Mouse (Mus musculus) liver, postnatal 0 days (tissue): ENCODE measurements around the gene Hfe2. TPM values are rescaled to one million over a fixed set of nuclear protein-coding genes. Genes with fewer than 3 reads are reported as not detected.
A peak's percentile ranks its signal among the peaks of the same experiment; 100 is the strongest.

Experiments
- ATAC-seq: fragments of 200-750 bp; cut with Nextera tagmentation; 2 replicates; pipeline ENCODE4 v1.8.0; 2017; ENCODE audit warnings: mild to moderate bottlenecking, moderate library complexity
- DNase-seq: peaks from one replicate; pipeline ENCODE4 v3.0.0-alpha.2; 2016
- H3K27ac ChIP-seq: fragments of 300-500 bp; sonication (generic); 2 replicates; pipeline ENCODE4 v1.5.1; 2014; ENCODE audit warnings: antibody characterized with exemption, moderate library complexity, mild to moderate bottlenecking, low read depth
- H3K27me3 ChIP-seq: fragments of 300-500 bp; sonication (generic); 2 replicates; pipeline ENCODE4 v1.6.1; 2014; ENCODE audit warnings: low read length, control low read depth, mixed read lengths; ENCODE audit not compliant: insufficient read depth
- H3K36me3 ChIP-seq: fragments of 300-500 bp; sonication (generic); replicated peaks from 2 replicates; pipeline ENCODE4 v1.6.1; 2014; ENCODE audit warnings: mild to moderate bottlenecking, control low read depth, low read length, moderate library complexity, mixed read lengths; ENCODE audit not compliant: insufficient read depth
- H3K4me1 ChIP-seq: fragments of 300-500 bp; sonication (generic); 2 replicates; pipeline ENCODE4 v1.6.1; 2014; ENCODE audit warnings: antibody characterized with exemption, mild to moderate bottlenecking, control low read depth; ENCODE audit not compliant: insufficient read depth
- H3K4me2 ChIP-seq: fragments of 300-500 bp; sonication (generic); 2 replicates; pipeline ENCODE4 v1.6.1; 2014; ENCODE audit warnings: low read depth, mild to moderate bottlenecking, low read length, moderate library complexity, mixed read lengths
- H3K4me3 ChIP-seq: fragments of 300-500 bp; sonication (generic); 2 replicates; pipeline ENCODE4 v1.5.1; 2014; ENCODE audit warnings: low read depth, low read length
- H3K9ac ChIP-seq: fragments of 300-500 bp; sonication (generic); replicated peaks from 2 replicates; pipeline ENCODE4 v1.6.1; 2014; ENCODE audit warnings: mild to moderate bottlenecking, moderate library complexity
- H3K9me3 ChIP-seq: fragments of 300-500 bp; sonication (generic); 2 replicates; pipeline ENCODE4 v1.6.1; 2016; ENCODE audit warnings: mild to moderate bottlenecking, control low read depth, low read length, mixed read lengths
- CTCF ChIP-seq: sonication (generic); IDR thresholded peaks from 2 replicates; pipeline ENCODE4 v1.5.1; 2016; ENCODE audit warnings: antibody characterized with exemption, low read depth
- EP300 ChIP-seq: IDR thresholded peaks from 2 replicates; pipeline ENCODE4 v1.6.1; 2016; ENCODE audit warnings: antibody characterized with exemption, low read depth, mild to moderate bottlenecking
- WGBS: fragments of 180-500 bp; shearing (Covaris S2); extraction: QIAGEN DNeasy Blood & Tissue Kit; methylation state at CpG from one replicate; pipeline ENCODE4 v1.1.7; 2014; ENCODE audit not compliant: insufficient replicate concordance; 5-methylcytosine and 5-hydroxymethylcytosine counted together
- polyA plus RNA-seq: library from polyadenylated mRNA; unstranded; fragments of >200 nt; fragmentation: Nextera tagmentation; extraction: Ambion mirVana; gene quantifications from 2 replicates; pipeline ENCODE4 v1.2.1, GENCODE M21; 2015

Hfe2 gene
- polyA plus RNA-seq, 1 experiment from 2014 or later: 19.2 TPM

GRCm38 (mm10) chr3:96568605-96569004, 43.6 kb downstream of the Hfe2 start:
- TF ChIP-seq CTCF (no peak), EP300 (no peak)
- no peak overlapping the region for H3K4me2 ChIP-seq
- H3K4me1 ChIP-seq: peaks cover 62% of the 10 kb centered on the region
- no peaks in the 10 kb centered on the region for H3K27me3 ChIP-seq
- H3K9me3 ChIP-seq: no peaks in the 10 kb centered on the region
- WGBS: 78% methylated on average over 8 of the region's 8 CpGs
- ATAC-seq (no peak), DNase-seq (no peak)
- H3K36me3 ChIP-seq: no peaks in the 10 kb centered on the region
- no peak overlapping the region for H3K27ac ChIP-seq
- no peak overlapping the region for H3K9ac ChIP-seq
- H3K4me3 ChIP-seq: no peak overlapping the region

DNA sequence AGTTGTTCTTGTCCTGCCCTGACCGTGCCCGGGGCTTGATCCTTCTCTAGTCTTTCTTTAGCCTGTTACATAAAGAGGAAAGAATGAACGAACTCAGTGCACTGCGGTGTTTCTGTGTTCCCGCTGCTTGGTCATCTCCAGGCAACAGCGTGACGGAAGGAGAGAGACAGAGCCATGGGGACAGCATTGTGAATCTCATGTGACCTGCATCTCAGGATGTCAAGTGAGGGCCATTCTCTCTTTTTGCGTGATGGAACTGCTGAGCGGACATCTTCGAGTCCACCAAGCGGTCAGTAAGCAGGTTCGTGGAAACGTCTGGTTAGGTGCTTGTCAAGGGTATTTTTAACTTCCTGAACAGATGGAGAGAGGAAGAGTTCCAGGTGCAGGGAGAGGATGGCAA, 44.5 kb downstream of the Hfe2 start:
- Histone ChIP-seq H3K4me1 (peaks cover 59% of the 10 kb centered on the region), H3K27ac (peak overlapping the region; percentile 85; the same call in 1 of the 2 replicates), H3K36me3 (no peaks in the 10 kb centered on the region), H3K9me3 (no peaks in the 10 kb centered on the region), H3K9ac (no peak overlapping the region), H3K4me3 (no peak overlapping the region), H3K4me2 (no peak overlapping the region), H3K27me3 (no peaks in the 10 kb centered on the region)
- no peak for DNase-seq
- WGBS: 89% methylated on average over 13 of the region's 13 CpGs
- no peak for TF ChIP-seq EP300
- no peak for TF ChIP-seq CTCF
- ATAC-seq: no peak

DNA sequence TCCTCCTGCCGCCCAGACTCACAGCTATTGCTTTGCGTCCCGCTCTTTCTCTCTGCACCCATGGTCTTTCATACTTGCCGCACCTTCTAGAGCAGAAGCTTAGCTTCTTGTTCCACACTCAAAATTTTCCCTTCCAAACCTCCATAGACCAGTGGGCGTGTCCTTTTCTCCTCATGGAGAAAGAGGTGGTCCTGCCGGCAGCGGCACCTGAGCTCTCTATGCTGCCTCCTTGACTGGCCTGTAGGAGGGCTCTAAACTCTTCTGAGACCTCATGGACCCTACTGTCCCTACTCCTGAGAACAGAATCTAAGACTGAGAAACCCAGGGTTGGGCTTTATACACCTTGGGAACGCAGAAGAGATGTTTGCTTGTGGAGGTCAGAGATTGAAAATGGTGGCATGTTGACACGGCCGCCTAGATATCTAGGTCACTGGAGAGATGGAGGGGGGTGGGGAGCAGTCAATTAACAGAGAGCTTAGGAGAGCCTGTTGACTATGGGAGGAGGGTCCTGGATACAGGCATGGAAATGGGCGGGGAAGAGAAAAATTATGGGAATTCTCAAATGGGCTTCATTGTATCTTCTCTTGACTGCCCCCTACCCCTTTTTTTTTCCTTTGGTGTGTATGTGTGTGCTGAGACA, 45.1 kb downstream of the Hfe2 start:
- Histone ChIP-seq H3K4me1 (peaks cover 59% of the 10 kb centered on the region), H3K36me3 (no peaks in the 10 kb centered on the region), H3K9ac (no peak overlapping the region), H3K27ac (peak overlapping the region; percentile 85), H3K4me3 (no peak overlapping the region), H3K27me3 (no peaks in the 10 kb centered on the region), H3K4me2 (no peak overlapping the region; the same call in 1 of the 2 replicates), H3K9me3 (no peaks in the 10 kb centered on the region)
- no peak for TF ChIP-seq CTCF
- no peak for TF ChIP-seq EP300
- 0 out of 2 replicates have a peak, but pooled peaks have one; percentile 22 for ATAC-seq
- DNase-seq: no peak
- WGBS: 71% methylated on average over 11 of the region's 11 CpGs

DNA sequence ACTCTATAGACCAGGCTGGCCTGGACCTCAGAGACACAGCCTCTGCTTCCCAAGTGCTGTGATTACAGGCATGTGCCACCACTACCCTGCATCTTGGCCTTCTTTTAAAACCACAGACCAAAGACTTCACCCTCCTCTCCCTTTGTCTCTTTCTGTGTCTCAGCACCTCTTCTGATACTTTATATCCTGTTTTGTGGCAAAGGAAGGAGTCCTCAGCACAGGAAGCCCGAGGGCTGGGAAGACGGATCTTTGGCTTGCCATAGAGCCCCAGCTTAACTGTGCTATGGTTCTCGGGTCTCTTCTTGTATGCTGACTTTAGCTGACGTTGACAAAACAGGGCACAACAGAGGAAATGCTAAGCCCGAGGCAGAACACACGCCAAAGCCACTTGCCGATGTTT, 45.7 kb downstream of the Hfe2 start:
- DNase-seq: no peak
- no peak overlapping the region for H3K4me3 ChIP-seq
- 48% methylated on average over 7 of the region's 7 CpGs for WGBS

DNA sequence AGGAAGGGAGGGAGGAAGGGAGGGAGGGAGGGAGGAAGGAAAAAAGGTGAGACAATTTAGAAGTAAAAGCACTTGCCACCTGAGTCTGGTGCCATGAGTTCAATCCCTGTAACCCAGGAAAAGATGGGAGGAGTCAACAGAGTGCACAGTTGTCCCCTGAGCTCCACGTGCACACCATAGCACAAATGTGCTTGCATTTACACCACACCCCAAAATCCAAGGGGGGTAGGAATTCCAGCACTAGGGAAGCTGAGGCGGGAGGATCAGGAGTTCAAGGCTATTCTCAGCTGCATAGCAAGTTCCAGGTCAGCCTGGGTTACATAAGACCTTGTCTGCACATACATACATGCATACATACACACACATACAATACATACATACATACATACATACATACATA, 46.4 kb downstream of the Hfe2 start:
- H3K27ac ChIP-seq: peak overlapping the region; percentile 85

More for the DNA sequence above, 45.7 kb downstream of the Hfe2 start:
- no peak overlapping the region for H3K4me2 ChIP-seq
- ATAC-seq: no peak
- H3K36me3 ChIP-seq: no peaks in the 10 kb centered on the region
- peaks cover 61% of the 10 kb centered on the region for H3K4me1 ChIP-seq
- H3K9me3 ChIP-seq: no peaks in the 10 kb centered on the region
- no peak for TF ChIP-seq EP300
- TF ChIP-seq CTCF: no peak
- no peak overlapping the region for H3K9ac ChIP-seq
- no peaks in the 10 kb centered on the region for H3K27me3 ChIP-seq
- H3K27ac ChIP-seq: peak overlapping the region; percentile 85

GRCm38 (mm10) chr3:96571896-96572698, 47.1 kb downstream of the Hfe2 start:
- H3K27ac ChIP-seq: peak overlapping the region; percentile 85
- no peaks in the 10 kb centered on the region for H3K9me3 ChIP-seq
- WGBS: 55% methylated on average over 16 of the region's 16 CpGs
- ATAC-seq (peak; percentile 23; the same call in 1 of the 2 replicates), DNase-seq (peak; percentile 62)
- H3K4me1 ChIP-seq: peaks cover 63% of the 10 kb centered on the region
- no peaks in the 10 kb centered on the region for H3K27me3 ChIP-seq
- no peak overlapping the region for H3K9ac ChIP-seq
- no peak overlapping the region for H3K4me3 ChIP-seq
- TF ChIP-seq CTCF (no peak), EP300 (peak; percentile 30; the same call in 1 of the 2 replicates)
- H3K36me3 ChIP-seq: no peaks in the 10 kb centered on the region
- H3K4me2 ChIP-seq: no peak overlapping the region

More for the DNA sequence above, 46.4 kb downstream of the Hfe2 start:
- no peak for TF ChIP-seq CTCF
- TF ChIP-seq EP300: no peak
- no peaks in the 10 kb centered on the region for H3K9me3 ChIP-seq
- ATAC-seq (no peak), DNase-seq (no peak)
- no peak overlapping the region for H3K9ac ChIP-seq
- H3K36me3 ChIP-seq: no peaks in the 10 kb centered on the region
- H3K4me2 ChIP-seq: no peak overlapping the region
- peaks cover 63% of the 10 kb centered on the region for H3K4me1 ChIP-seq
- H3K4me3 ChIP-seq: no peak overlapping the region
- 62% methylated on average over 2 of the region's 2 CpGs for WGBS
- H3K27me3 ChIP-seq: no peaks in the 10 kb centered on the region
